Mouse (Mus musculus) brain, embryonic 14.5 days (tissue): Measurements from ENCODE around the gene Tmem218.

Experiments used
- CTCF ChIP-seq: fragments of 200-500 bp; IDR thresholded peaks from 2 replicates; pipeline ENCODE4 v1.5.1; 2012; ENCODE audit warnings: inconsistent platforms, mild to moderate bottlenecking, moderate library complexity, borderline replicate concordance; ENCODE audit not compliant: insufficient read depth, insufficient read length; ENCODE audit errors: extremely low read depth
- POLR2A ChIP-seq: fragments of 200-500 bp; IDR thresholded peaks from 2 replicates; pipeline ENCODE4 v1.6.1; 2012; ENCODE audit warnings: mild to moderate bottlenecking, inconsistent platforms, borderline replicate concordance; ENCODE audit not compliant: poor library complexity, insufficient read depth, insufficient read length, severe bottlenecking; ENCODE audit errors: extremely low read depth

- TF ChIP-seq CTCF (no peak), POLR2A (no peak)
Observed at GRCm38 (mm10) chr9:37255149-37255888, 47.3 kb downstream of the Tmem218 start, which contains the start of gene Slc37a2.
